Mouse (Mus musculus) intestine, embryonic 16.5 days (tissue): ENCODE measurements at regions not wholly inside any gene's neighbourhood (a gene's known extent, or its start where the extent isn't known, plus 50 kb on each side); places are given as distances from the start of the nearest gene placed in this dataset.

Experiments
- ATAC-seq: fragments of 200-750 bp; cut with Nextera tagmentation; 2 replicates; pipeline ENCODE4 v1.8.0; 2017; ENCODE audit warnings: moderate TSS enrichment, moderate library complexity
- H3K27ac ChIP-seq: fragments of 300-500 bp; sonication (generic); 2 replicates; pipeline ENCODE4 v1.5.1; 2014; ENCODE audit warnings: mild to moderate bottlenecking, low read length
- H3K27me3 ChIP-seq: fragments of 300-500 bp; sonication (generic); replicated peaks from 2 replicates; pipeline ENCODE4 v1.6.1; 2014; ENCODE audit warnings: low read length, control low read depth, mixed read lengths; ENCODE audit not compliant: control insufficient read depth, insufficient read depth
- H3K36me3 ChIP-seq: fragments of 300-500 bp; sonication (generic); 2 replicates; pipeline ENCODE4 v1.6.1; 2014; ENCODE audit warnings: low read length, control low read depth; ENCODE audit not compliant: control insufficient read depth, insufficient read depth
- H3K4me1 ChIP-seq: fragments of 300-500 bp; sonication (generic); 2 replicates; pipeline ENCODE4 v1.6.1; 2014; ENCODE audit warnings: low read length, control low read depth, mixed read lengths; ENCODE audit not compliant: control insufficient read depth, insufficient read depth
- H3K4me2 ChIP-seq: fragments of 300-500 bp; sonication (generic); 2 replicates; pipeline ENCODE4 v1.6.1; 2014; ENCODE audit warnings: low read depth, low read length, control low read depth
- H3K4me3 ChIP-seq: fragments of 300-500 bp; sonication (generic); 2 replicates; pipeline ENCODE4 v1.5.1; 2014; ENCODE audit warnings: mild to moderate bottlenecking, low read length
- H3K9ac ChIP-seq: fragments of 300-500 bp; sonication (generic); 2 replicates; pipeline ENCODE4 v1.6.1; 2014; ENCODE audit warnings: low read depth, low read length
- H3K9me3 ChIP-seq: fragments of 300-500 bp; sonication (generic); 2 replicates; pipeline ENCODE4 v1.6.1; 2016; ENCODE audit warnings: low read length, control low read depth; ENCODE audit not compliant: control insufficient read depth
- WGBS: fragments of 180-500 bp; shearing (Covaris S2); extraction: QIAGEN DNeasy Blood & Tissue Kit; methylation state at CpG from one replicate; pipeline ENCODE4 v1.1.7; 2014; 5-methylcytosine and 5-hydroxymethylcytosine counted together

DNA sequence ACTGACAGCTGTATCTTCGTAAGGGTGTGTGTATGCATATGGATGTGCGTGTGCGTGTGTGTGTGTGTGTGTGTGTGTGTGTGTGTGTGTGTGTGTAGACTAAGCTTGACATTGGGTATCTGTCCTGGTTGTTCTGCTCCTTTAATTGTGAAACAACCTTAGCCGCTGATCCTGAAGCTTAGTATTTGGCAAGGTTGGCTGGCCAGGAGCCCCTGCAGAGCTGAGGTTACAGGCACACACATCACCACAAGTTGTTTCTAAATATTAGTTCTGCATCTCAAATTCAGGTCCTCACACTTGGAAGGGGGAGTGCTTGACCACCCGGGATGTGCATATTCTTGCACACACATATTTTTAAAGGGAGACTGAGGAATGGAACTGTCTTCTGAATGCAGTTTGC is 314.7 kb downstream of the Diras2 start:
- no peak overlapping the region for H3K4me3 ChIP-seq
- ATAC-seq: no peak
- H3K4me1 ChIP-seq: no peaks in the 10 kb centered on the region
- no peak overlapping the region for H3K4me2 ChIP-seq
- H3K27ac ChIP-seq: no peak overlapping the region
- H3K36me3 ChIP-seq: no peaks in the 10 kb centered on the region
- H3K9ac ChIP-seq: no peak overlapping the region
- WGBS: 90% methylated on average over 5 of the region's 5 CpGs
- no peaks in the 10 kb centered on the region for H3K9me3 ChIP-seq
- H3K27me3 ChIP-seq: no peaks in the 10 kb centered on the region

DNA sequence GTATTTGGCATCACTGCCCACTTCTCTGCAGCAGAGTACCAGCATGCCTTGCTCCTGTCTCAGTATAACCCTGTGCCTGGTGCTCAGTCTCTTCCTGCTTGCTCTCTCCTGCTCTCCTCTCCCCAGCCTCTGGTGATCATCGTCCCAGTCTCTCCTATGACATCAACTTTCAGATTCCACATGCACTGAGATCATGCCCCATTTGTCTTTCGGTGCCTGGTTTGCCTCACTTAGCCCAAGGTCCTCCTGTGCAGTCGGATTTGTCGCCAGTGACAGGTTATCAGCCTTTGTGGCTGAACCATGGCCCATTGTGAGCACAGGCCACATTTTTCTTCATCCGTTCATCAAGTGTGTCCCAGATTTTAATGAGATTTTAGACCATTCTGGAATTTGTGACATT is 314.0 kb downstream of the Diras2 start:
- H3K4me2 ChIP-seq: no peak overlapping the region
- no peaks in the 10 kb centered on the region for H3K36me3 ChIP-seq
- H3K27ac ChIP-seq: no peak overlapping the region
- H3K9ac ChIP-seq: no peak overlapping the region
- no peaks in the 10 kb centered on the region for H3K9me3 ChIP-seq
- WGBS: 52% methylated on average over 5 of the region's 5 CpGs
- no peak overlapping the region for H3K4me3 ChIP-seq
- no peaks in the 10 kb centered on the region for H3K27me3 ChIP-seq
- no peak for ATAC-seq
- peaks cover 1% of the 10 kb centered on the region for H3K4me1 ChIP-seq

DNA sequence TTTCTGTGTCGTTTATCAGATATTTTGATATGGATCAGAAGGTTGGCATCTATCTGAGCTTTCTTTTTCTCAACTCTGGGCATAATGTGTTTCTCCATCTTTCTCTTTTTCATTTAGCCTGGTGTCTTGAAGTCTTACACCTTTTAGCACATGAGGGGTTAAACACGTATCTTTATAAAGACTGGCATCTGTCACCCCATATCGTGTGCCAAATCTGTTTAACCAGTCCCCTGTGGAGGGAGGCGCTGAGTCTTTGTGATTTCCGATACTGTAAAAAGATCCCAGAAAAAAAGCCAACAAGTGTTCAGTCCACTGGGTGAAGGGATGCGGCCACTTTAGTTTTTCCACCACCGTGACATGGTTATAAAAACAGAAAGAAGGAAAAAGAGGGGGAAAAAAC is 313.3 kb downstream of the Diras2 start:
- 75% methylated on average over 7 of the region's 7 CpGs for WGBS
- H3K4me3 ChIP-seq: no peak overlapping the region
- no peak for ATAC-seq
- H3K27ac ChIP-seq: no peak overlapping the region
- H3K4me1 ChIP-seq: peaks cover 8% of the 10 kb centered on the region
- no peak overlapping the region for H3K4me2 ChIP-seq
- H3K27me3 ChIP-seq: no peaks in the 10 kb centered on the region
- no peak overlapping the region for H3K9ac ChIP-seq
- no peaks in the 10 kb centered on the region for H3K36me3 ChIP-seq
- H3K9me3 ChIP-seq: no peaks in the 10 kb centered on the region

DNA sequence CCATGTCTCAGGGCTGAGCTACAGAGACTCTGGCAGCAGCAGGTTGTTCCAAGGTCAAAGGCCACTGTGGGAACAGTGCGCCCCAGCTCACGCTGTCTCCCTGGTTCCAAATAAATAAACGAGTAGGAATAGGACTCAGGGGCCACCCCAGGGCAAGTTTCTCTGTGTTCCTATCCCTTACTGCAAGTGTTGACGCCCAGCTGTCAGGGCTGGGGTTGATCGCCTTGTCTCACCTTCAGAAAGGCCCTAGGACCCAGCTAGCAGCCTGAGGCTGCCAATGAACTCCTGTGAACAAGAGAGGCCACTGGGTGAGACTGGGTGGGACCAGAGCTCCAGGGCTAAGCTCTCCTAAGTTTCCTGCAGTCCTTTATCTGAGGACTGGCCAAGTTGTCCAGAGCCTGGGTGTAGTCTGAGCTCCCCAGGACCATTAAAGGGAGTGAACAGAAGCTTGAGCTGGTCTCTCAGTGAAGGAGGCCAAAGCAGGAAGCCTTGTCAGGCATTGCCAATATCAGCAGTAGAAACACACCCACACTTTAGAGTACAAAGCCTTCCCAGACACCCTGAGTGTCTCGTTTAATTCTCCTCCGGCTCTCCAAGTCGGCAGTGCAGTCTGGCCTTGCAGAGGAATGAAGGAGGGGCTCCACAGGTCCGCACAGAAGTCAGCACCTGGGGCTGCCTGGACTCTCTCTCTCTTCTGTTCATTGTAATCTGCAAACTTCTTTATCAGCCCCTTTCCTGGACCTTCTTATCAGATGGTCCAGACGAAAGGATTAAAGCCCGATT is 308.6 kb downstream of the Diras2 start:
- Histone ChIP-seq H3K4me3 (no peak overlapping the region), H3K9me3 (no peaks in the 10 kb centered on the region), H3K4me2 (no peak overlapping the region), H3K9ac (peak overlapping the region; percentile 11), H3K4me1 (peaks cover 16% of the 10 kb centered on the region), H3K27ac (peak overlapping the region; percentile 23), H3K27me3 (no peaks in the 10 kb centered on the region), H3K36me3 (no peaks in the 10 kb centered on the region)
- peak; percentile 71 for ATAC-seq
- 32% methylated on average over 11 of the region's 11 CpGs for WGBS

DNA sequence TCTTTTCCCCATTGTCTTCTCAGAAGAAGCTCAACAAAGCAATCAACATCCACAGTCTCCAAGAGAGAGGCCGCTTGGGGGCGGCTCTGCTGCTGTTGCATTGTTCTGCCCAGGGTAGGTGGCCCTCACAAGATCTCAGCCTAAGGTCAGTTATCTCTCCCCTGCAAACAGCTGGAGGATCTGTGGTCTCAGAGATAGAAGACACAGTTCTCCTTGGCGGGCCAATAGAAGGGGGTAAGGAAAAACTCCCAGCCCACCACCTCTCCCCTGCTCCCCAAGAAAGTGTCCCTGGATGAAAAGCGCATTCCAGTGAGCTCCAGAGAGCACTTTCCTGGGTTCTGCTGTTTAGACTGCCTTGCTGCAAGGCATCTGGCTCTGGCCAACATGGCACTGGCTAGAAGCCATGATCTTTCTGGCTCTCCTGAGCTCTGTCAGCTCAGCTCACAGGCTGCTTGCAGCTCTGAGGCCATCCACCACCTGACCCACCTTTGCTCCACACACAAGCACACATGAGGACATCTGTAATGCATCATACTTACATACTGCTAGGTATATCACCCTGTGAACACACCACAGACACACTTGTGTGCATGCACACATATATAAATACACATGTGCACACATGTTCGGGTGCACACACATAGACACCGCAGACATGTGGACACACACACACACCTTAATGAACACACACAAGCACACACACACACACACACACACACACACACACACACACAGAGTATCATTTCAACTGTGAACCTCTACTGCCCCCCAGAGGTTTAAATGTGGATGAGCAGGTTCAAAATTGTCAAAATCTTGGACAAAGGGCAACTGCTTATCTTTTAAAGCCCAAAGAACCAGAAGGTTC is 307.7 kb downstream of the Diras2 start:
- H3K4me2 ChIP-seq: no peak overlapping the region
- H3K27me3 ChIP-seq: no peaks in the 10 kb centered on the region
- H3K27ac ChIP-seq: no peak overlapping the region
- WGBS: 59% methylated on average over 6 of the region's 6 CpGs
- H3K4me1 ChIP-seq: peaks cover 16% of the 10 kb centered on the region
- ATAC-seq: peak; percentile 63
- H3K9me3 ChIP-seq: no peaks in the 10 kb centered on the region
- peak overlapping the region; percentile 11; the same call in 1 of the 2 replicates for H3K9ac ChIP-seq
- no peaks in the 10 kb centered on the region for H3K36me3 ChIP-seq
- H3K4me3 ChIP-seq: no peak overlapping the region

DNA sequence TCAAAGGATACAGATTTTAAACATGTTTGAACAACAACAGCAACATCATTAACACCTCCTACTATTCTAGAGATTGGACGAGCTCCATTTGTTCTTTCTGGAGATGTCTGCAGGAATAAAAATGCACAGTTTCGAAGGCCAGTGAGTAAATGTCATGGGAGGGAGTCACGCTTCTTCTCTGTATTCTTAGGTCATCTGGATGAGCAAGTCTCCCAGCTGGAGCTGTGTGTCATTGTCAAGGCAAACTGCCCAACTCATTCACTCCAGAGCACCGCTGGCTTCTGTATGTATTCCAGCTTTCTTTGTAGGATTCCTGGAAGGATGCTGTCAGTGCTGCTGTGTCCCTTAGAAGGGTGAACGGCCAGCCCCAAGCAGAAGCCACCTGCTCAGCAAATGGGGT is 297.1 kb downstream of the Diras2 start:
- H3K27me3 ChIP-seq: no peaks in the 10 kb centered on the region
- H3K9me3 ChIP-seq: no peaks in the 10 kb centered on the region
- H3K27ac ChIP-seq: no peak overlapping the region
- no peak overlapping the region for H3K4me2 ChIP-seq
- 62% methylated on average over 5 of the region's 5 CpGs for WGBS
- H3K36me3 ChIP-seq: no peaks in the 10 kb centered on the region
- no peak overlapping the region for H3K9ac ChIP-seq
- H3K4me1 ChIP-seq: no peaks in the 10 kb centered on the region; the same call in 1 of the 2 replicates
- ATAC-seq: no peak
- no peak overlapping the region for H3K4me3 ChIP-seq

DNA sequence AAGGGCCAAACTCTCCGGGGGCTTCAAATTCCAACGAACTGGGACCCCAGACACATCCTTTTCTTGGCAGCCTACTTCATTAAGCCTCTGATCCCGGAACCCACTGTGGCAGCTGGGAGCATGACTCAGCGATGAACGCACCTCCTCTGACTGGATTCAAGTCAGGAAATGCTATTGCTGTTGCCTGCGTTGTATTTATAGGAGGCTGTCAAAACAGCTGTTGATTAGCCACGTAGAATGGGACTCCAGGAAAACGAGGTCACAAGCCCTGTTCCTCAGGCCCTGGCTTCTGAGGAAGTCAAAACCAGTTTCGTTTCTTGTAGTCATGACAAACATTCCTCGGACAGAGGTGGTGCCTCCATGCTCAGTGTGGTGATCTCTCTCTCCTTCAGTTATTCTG is 295.0 kb downstream of the Diras2 start:
- WGBS: 40% methylated on average over 10 of the region's 10 CpGs
- no peaks in the 10 kb centered on the region for H3K27me3 ChIP-seq
- H3K36me3 ChIP-seq: no peaks in the 10 kb centered on the region
- no peak overlapping the region for H3K4me2 ChIP-seq
- no peaks in the 10 kb centered on the region; the same call in 1 of the 2 replicates for H3K4me1 ChIP-seq
- no peak overlapping the region for H3K27ac ChIP-seq
- ATAC-seq: peak; percentile 42; the same call in 1 of the 2 replicates
- H3K9ac ChIP-seq: no peak overlapping the region
- no peak overlapping the region for H3K4me3 ChIP-seq
- no peaks in the 10 kb centered on the region for H3K9me3 ChIP-seq

DNA sequence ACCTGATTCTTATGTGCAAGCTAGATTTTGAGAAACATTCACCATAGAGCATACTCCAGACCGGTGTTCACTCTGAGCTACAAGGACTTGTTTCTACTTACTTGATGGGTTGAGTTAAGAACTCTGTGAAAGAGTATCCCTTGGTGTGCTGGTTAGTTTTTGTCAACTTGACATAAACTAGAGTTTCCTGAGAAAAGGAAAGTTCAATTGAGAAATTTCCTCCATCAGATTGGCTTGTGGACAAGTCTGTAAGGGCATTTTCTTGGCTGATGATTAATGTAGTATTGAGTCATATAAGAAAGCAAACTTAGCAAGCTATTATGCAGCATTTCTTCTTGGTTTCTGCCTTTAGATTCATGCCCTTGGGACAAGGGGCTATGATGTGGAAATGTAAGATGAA is 291.5 kb downstream of the Diras2 start:
- Histone ChIP-seq H3K4me2 (no peak overlapping the region), H3K36me3 (no peaks in the 10 kb centered on the region), H3K27me3 (no peaks in the 10 kb centered on the region), H3K27ac (no peak overlapping the region), H3K9me3 (no peaks in the 10 kb centered on the region), H3K9ac (no peak overlapping the region), H3K4me3 (no peak overlapping the region), H3K4me1 (no peaks in the 10 kb centered on the region; the same call in 1 of the 2 replicates)
- ATAC-seq: no peak
- 90% methylated on average over 1 of the region's 1 CpGs for WGBS

DNA sequence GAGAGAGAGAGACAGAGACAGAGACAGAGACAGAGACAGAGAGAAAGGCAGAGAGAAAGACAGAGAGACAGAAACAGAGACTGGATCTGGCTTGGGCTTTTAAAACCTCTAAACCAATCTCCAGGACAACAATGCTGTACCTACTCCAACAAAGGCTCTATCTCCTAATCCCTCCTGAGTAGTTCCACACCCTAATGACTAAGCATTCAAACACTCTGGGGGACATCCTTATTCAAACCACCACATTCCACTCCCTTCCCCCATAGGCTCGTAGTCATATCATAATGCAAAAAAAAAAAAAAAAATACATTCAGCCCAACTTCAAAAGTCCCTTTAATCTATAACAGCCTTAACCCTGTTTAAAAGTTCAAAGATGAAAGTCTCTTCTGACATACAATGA is 289.3 kb downstream of the Diras2 start:
- H3K4me3 ChIP-seq: no peak overlapping the region
- no peak overlapping the region for H3K9ac ChIP-seq
- H3K4me1 ChIP-seq: no peaks in the 10 kb centered on the region
- H3K9me3 ChIP-seq: no peaks in the 10 kb centered on the region
- WGBS: 63% methylated on average over 1 of the region's 1 CpGs
- H3K27ac ChIP-seq: no peak overlapping the region
- H3K4me2 ChIP-seq: no peak overlapping the region
- ATAC-seq: no peak
- H3K27me3 ChIP-seq: no peaks in the 10 kb centered on the region
- no peaks in the 10 kb centered on the region for H3K36me3 ChIP-seq
